Mouse (Mus musculus) midbrain, postnatal 0 days (tissue): ENCODE results near the gene Rad51b. TPM values are rescaled to one million over a fixed set of nuclear protein-coding genes. Genes with fewer than 3 reads are reported as not detected.

Experiments used
- ATAC-seq: fragments of 200-750 bp; cut with Nextera tagmentation; 2 replicates; pipeline ENCODE4 v1.8.0; 2017; ENCODE audit warnings: moderate number of reproducible peaks, mild to moderate bottlenecking, moderate TSS enrichment, moderate library complexity; ENCODE audit not compliant: low FRiP score
- DNase-seq: peaks from one replicate; pipeline ENCODE4 v3.0.0-alpha.2; 2015; ENCODE audit warnings: low spot score
- H3K27ac ChIP-seq: fragments of 300-500 bp; sonication (generic); 2 replicates; pipeline ENCODE4 v1.5.1; 2014; ENCODE audit warnings: low read depth, mild to moderate bottlenecking, low read length, mixed read lengths
- H3K27me3 ChIP-seq: fragments of 300-500 bp; sonication (generic); 2 replicates; pipeline ENCODE4 v1.6.1; 2014; ENCODE audit warnings: low read length, control low read depth, mixed read lengths; ENCODE audit not compliant: insufficient read depth
- H3K36me3 ChIP-seq: fragments of 300-500 bp; sonication (generic); 2 replicates; pipeline ENCODE4 v1.6.1; 2014; ENCODE audit warnings: low read length, control low read depth, mixed read lengths; ENCODE audit not compliant: insufficient read depth
- H3K4me1 ChIP-seq: fragments of 300-500 bp; sonication (generic); 2 replicates; pipeline ENCODE4 v1.6.1; 2014; ENCODE audit warnings: mild to moderate bottlenecking, control low read depth, antibody characterized with exemption, low read length, mixed read lengths; ENCODE audit not compliant: insufficient read depth
- H3K4me2 ChIP-seq: fragments of 300-500 bp; sonication (generic); 2 replicates; pipeline ENCODE4 v1.6.1; 2014; ENCODE audit warnings: low read depth, mild to moderate bottlenecking, low read length, mixed read lengths; ENCODE audit not compliant: poor library complexity, severe bottlenecking
- H3K4me3 ChIP-seq: fragments of 300-500 bp; sonication (generic); 2 replicates; pipeline ENCODE4 v1.5.1; 2014; ENCODE audit warnings: low read depth, mild to moderate bottlenecking, low read length, moderate library complexity
- H3K9ac ChIP-seq: fragments of 300-500 bp; sonication (generic); replicated peaks from 2 replicates; pipeline ENCODE4 v1.6.1; 2014; ENCODE audit warnings: mild to moderate bottlenecking, low read length, moderate library complexity, mixed read lengths; ENCODE audit not compliant: poor library complexity, severe bottlenecking
- H3K9me3 ChIP-seq: fragments of 300-500 bp; sonication (generic); 2 replicates; pipeline ENCODE4 v1.6.1; 2016; ENCODE audit warnings: low read length, control low read depth
- CTCF ChIP-seq: IDR thresholded peaks from 2 replicates; pipeline ENCODE4 v1.5.1; 2016; ENCODE audit warnings: antibody characterized with exemption, mild to moderate bottlenecking
- WGBS: fragments of 180-500 bp; shearing (Covaris S2); extraction: QIAGEN DNeasy Blood & Tissue Kit; methylation state at CpG from one replicate; pipeline ENCODE4 v1.1.7; 2014; 5-methylcytosine and 5-hydroxymethylcytosine counted together
- polyA plus RNA-seq: library from polyadenylated mRNA; unstranded; fragments of >200 nt; fragmentation: Nextera tagmentation; extraction: Ambion mirVana; gene quantifications from 2 replicates; pipeline ENCODE4 v1.2.1, GENCODE M21; 2015
- total RNA-seq: library from RNA; depleted of rRNA; stranded (reverse); fragments of >200 nt; gene quantifications from 2 replicates; pipeline ENCODE4 v1.2.3, GENCODE M21; 2014

The Rad51b gene
- total and polyA plus RNA-seq, 2 experiments from 2014 or later: 0.22 to 0.74 TPM

GRCm38 (mm10) chr12:79436035-79436434 is 139.0 kb downstream of the Rad51b start:
- Histone ChIP-seq H3K4me2 (no peak overlapping the region), H3K4me3 (no peak overlapping the region), H3K27ac (no peak overlapping the region), H3K9me3 (no peaks in the 10 kb centered on the region), H3K36me3 (no peaks in the 10 kb centered on the region), H3K27me3 (no peaks in the 10 kb centered on the region), H3K9ac (no peak overlapping the region), H3K4me1 (0 out of 2 replicates have a peak, but pooled peaks cover 3% of the 10 kb centered on the region)
- ATAC-seq (no peak), DNase-seq (no peak)
- no peak for TF ChIP-seq CTCF
- 47% methylated on average over 8 of the region's 8 CpGs for WGBS

GRCm38 (mm10) chr12:79436892-79437291 is 139.8 kb downstream of the Rad51b start:
- H3K9me3 ChIP-seq: no peaks in the 10 kb centered on the region
- 0 out of 2 replicates have a peak, but pooled peaks cover 3% of the 10 kb centered on the region for H3K4me1 ChIP-seq
- 70% methylated on average over 4 of the region's 4 CpGs for WGBS
- H3K4me3 ChIP-seq: no peak overlapping the region
- H3K27ac ChIP-seq: no peak overlapping the region
- no peak overlapping the region for H3K9ac ChIP-seq
- DNase-seq (no peak), ATAC-seq (no peak)
- no peak for TF ChIP-seq CTCF
- H3K27me3 ChIP-seq: no peaks in the 10 kb centered on the region
- no peak overlapping the region for H3K4me2 ChIP-seq
- H3K36me3 ChIP-seq: no peaks in the 10 kb centered on the region

- no peak for TF ChIP-seq CTCF
- 0 out of 2 replicates have a peak, but pooled peaks cover 3% of the 10 kb centered on the region for H3K4me1 ChIP-seq
- ATAC-seq (no peak), DNase-seq (no peak)
- H3K4me3 ChIP-seq: no peak overlapping the region
- 80% methylated on average over 3 of the region's 3 CpGs for WGBS
- H3K27me3 ChIP-seq: no peaks in the 10 kb centered on the region
- no peaks in the 10 kb centered on the region for H3K9me3 ChIP-seq
- H3K36me3 ChIP-seq: no peaks in the 10 kb centered on the region
- H3K9ac ChIP-seq: no peak overlapping the region
- H3K27ac ChIP-seq: no peak overlapping the region
- H3K4me2 ChIP-seq: no peak overlapping the region
Measured at GRCm38 (mm10) chr12:79437572-79437971, 140.5 kb downstream of the Rad51b start.

- no peaks in the 10 kb centered on the region for H3K36me3 ChIP-seq
- DNase-seq (no peak), ATAC-seq (no peak)
- H3K9ac ChIP-seq: no peak overlapping the region
- H3K9me3 ChIP-seq: no peaks in the 10 kb centered on the region
- 87% methylated on average over 6 of the region's 6 CpGs for WGBS
- H3K4me2 ChIP-seq: no peak overlapping the region
- TF ChIP-seq CTCF: no peak
- H3K27ac ChIP-seq: no peak overlapping the region
- H3K4me3 ChIP-seq: no peak overlapping the region
- H3K27me3 ChIP-seq: no peaks in the 10 kb centered on the region
- no peaks in the 10 kb centered on the region for H3K4me1 ChIP-seq
Measured at GRCm38 (mm10) chr12:79439961-79440360, 142.9 kb downstream of the Rad51b start.

GRCm38 (mm10) chr12:79441210-79442005 is 144.3 kb downstream of the Rad51b start:
- no peaks in the 10 kb centered on the region for H3K9me3 ChIP-seq
- DNase-seq: no peak
- H3K4me1 ChIP-seq: no peaks in the 10 kb centered on the region
- no peaks in the 10 kb centered on the region for H3K36me3 ChIP-seq
- no peak overlapping the region for H3K4me2 ChIP-seq
- TF ChIP-seq CTCF: no peak
- no peaks in the 10 kb centered on the region for H3K27me3 ChIP-seq
- no peak for ATAC-seq
- 84% methylated on average over 12 of the region's 12 CpGs for WGBS
- no peak overlapping the region for H3K27ac ChIP-seq
- no peak overlapping the region for H3K4me3 ChIP-seq
- H3K9ac ChIP-seq: no peak overlapping the region

- Histone ChIP-seq H3K9me3 (no peaks in the 10 kb centered on the region), H3K27me3 (no peaks in the 10 kb centered on the region), H3K36me3 (no peaks in the 10 kb centered on the region), H3K4me1 (no peaks in the 10 kb centered on the region), H3K4me2 (no peak overlapping the region), H3K27ac (no peak overlapping the region), H3K4me3 (no peak overlapping the region), H3K9ac (no peak overlapping the region)
- DNase-seq (no peak), ATAC-seq (no peak)
- 83% methylated on average over 7 of the region's 7 CpGs for WGBS
- TF ChIP-seq CTCF: no peak
Measured at GRCm38 (mm10) chr12:79442126-79442525, 145.0 kb downstream of the Rad51b start.
